Mouse (Mus musculus) cerebellum, adult 11 months (tissue): ENCODE measurements around the gene Gm20683.
"Not testable (repeated sequence)": the region's sequence is repeated elsewhere in the genome, so short reads cannot be mapped to it uniquely, and the experiment has no call there.

ENCODE experiments used
- DNase-seq: peaks from one replicate; pipeline ENCODE4 v3.0.0; 2022

Gene Gm20683

DNA sequence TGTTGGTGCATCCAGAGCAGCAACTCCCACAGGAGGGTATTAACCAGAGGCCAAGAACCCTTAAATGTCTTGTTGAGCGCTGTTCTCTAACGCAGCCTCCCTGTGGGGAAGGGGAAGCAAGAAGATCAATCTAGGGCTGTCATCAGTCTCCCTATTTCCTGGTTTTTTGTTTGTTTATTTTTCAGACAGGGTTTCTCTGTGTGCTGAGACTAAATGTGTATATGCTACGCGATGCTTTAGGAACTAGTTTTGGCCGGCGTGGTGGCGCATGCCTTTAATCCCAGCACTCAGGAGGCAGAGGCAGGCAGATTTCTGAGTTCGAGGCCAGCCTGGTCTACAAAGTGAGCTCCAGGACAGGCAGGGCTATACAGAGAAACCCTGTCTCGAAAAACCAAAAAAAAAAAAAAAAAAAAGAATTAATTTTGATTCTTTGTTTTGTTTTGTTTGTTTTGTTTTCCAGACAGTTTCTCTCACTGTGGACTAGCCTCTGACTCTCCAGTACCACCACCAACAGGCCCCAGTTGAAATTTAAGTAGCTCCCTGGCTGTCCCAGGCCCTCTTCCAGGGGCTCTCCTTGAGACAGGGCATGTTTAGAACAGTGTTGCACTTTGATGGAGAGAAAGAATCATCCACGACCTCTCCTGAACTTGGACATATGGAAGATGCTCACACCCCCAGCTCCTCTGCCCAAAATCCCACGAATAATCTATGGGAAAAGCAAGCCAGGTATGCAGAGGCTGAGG lies 32.0 kb upstream of the Gm20683 start:
- DNase-seq, result no peak

GRCm38 (mm10) chr17:25872676-25873075 lies 31.1 kb upstream of the Gm20683 start:
- DNase-seq, result no peak

GRCm38 (mm10) chr17:25871566-25871965 lies 30.0 kb upstream of the Gm20683 start:
- not testable (repeated sequence) for DNase-seq

GRCm38 (mm10) chr17:25869954-25870353 lies 28.4 kb upstream of the Gm20683 start:
- no peak for DNase-seq

GRCm38 (mm10) chr17:25869498-25869897 lies 27.9 kb upstream of the Gm20683 start:
- no peak for DNase-seq

DNA sequence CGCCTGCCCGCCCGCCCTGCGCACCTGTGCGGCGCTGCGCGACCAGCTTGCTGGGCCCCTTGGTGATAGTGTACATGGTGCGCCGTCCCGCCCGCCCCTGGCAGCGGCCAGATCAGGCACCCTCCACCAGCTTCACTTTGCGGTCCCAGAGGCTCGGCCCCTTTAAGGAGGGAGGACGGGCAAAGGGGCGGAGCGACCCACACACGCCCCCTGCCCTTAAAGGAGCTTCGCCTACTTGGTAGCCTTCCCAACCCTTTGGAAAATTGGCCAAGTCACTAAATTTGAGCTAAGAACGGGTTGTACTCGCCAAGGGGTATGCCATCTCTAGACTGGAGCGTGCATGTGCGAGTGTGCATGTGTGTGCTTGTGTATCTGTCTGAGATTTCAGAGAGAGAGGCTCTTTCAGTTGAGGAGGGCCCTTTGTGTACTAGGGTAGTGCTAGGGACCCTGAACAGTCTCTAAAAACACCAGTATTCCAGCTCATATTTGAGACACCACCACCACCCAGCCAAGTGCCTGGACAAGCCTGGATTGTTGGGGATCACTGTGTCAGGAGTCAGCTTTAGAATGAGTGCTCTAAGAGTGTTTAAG lies 27.1 kb upstream of the Gm20683 start, which contains the start of gene Mcrip2:
Mcrip2 (minus strand) TSS at position 164 of the 591 bp plus-strand sequence.
- peak; percentile 81 for DNase-seq

- peak; percentile 62 for DNase-seq
These were observed 26.5 kb upstream of the Gm20683 start for GRCm38 (mm10) chr17:25867836-25868600.

DNA sequence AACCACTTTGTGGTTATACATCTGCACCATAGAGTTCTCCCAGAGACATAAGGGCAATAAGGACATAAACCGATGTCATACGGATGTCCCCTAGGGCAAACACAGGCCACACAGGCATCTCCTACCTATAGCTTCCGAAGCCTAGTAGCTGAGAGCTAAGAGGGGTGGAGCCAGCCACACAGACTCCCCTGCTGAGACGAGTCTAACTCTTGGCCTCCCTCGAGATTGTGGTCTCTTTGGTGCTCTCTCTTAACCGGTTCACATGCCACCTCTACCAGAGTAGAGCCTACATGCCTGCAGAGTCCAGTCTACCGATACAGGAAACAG lies 25.9 kb upstream of the Gm20683 start:
- DNase-seq, result no peak

DNA sequence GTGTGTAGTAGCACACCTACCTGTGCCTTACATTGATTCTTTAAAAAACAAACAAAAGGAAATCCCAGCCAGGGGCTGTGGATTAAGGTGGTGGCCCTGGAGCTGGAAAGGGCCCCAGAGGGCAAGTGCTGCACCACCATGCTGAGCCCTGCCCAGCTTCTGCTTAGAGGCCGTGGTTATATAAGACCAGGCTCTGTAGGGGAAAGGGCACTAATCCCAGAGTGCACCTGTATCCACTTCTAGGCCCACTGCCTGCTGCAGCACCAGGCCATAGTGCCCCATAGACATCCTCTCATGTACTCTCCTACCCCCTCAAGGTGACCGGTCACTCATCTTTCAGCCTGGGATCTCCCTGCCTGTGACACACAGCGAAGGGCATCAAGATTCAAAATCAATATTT lies 24.6 kb upstream of the Gm20683 start:
- no peak for DNase-seq

DNA sequence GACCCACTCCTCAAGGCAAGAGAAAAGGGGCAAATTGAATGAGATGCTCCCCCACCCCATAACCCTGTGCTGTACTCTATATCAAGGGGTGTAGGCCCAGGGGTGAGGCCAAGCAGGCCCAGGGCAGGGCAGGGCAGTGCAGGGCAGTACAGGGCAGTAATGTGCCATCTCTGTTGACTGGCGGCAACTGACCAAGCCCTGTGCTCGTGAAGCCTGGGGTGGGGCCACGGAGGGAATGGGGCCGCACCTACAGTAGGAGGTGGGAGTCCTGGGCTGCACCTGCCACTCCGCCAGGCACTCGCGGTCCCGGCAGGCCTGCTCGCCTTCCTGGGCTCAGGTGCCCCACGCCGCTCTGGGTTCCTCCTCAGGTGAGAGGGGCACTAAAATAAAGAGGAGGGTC lies 23.7 kb upstream of the Gm20683 start:
- no peak for DNase-seq

GRCm38 (mm10) chr17:25864311-25864710 lies 22.7 kb upstream of the Gm20683 start:
- no peak for DNase-seq

DNA sequence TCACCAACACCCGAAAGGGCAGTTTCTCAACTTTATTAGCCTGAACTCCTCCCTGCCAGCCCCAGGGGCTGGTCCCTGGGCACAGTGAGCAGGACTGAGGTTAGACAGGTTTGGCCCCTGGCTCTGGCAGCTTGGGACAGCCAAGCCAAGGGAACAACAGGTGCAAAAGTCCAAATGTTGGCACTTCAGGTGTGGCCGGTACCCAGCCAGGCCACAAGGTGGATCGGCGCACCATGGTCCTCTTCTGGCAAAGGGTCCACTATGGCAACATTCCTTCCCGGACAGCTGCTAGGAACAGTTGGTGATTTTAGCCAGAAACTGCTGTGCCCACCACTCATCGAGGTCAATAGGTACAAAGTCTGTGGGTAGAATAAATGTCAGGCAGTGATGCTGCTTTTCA lies 22.1 kb upstream of the Gm20683 start:
- DNase-seq, result no peak

- DNase-seq, result no peak
These were observed 20.4 kb upstream of the Gm20683 start for GRCm38 (mm10) chr17:25861704-25862612.

GRCm38 (mm10) chr17:25860832-25861703 lies 19.5 kb upstream of the Gm20683 start, which contains the start of gene Wdr90:
Wdr90 (minus strand) TSS chr17:25861501.
- peak; percentile 85 for DNase-seq

- DNase-seq, result no peak
These were observed 18.7 kb upstream of the Gm20683 start for GRCm38 (mm10) chr17:25860229-25860628.

DNA sequence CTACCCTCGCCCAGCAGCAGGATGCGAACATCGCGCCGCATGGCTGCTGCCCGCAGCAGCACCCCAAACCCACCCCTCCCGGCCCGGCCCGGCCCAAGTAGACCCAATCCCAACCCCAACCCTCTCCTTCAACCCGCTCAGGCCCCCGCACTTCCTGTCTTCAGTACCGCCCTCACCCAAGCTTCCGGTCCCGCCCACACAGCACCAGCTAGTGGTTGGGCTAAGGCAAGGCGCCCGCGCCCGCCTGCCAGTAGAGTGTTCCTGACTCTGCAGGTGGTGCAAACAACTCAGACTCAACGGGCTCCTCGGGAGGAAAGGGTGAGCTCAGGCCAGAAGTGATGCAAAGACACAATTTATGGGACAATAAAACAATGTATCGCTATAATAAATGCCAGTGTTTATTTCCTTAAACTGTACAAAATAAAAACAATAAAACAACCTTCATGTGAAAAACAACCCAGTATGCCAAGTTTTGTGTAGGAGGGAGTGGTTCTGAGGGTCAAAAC lies 2.9 kb upstream of the Gm20683 start, which contains the start of gene Rhot2:
Rhot2 (minus strand) TSS at position 456 of the 506 bp plus-strand sequence.
- DNase-seq, result peak; percentile 90

- DNase-seq, result no peak
These were observed 2.3 kb upstream of the Gm20683 start for GRCm38 (mm10) chr17:25843636-25844395.

DNA sequence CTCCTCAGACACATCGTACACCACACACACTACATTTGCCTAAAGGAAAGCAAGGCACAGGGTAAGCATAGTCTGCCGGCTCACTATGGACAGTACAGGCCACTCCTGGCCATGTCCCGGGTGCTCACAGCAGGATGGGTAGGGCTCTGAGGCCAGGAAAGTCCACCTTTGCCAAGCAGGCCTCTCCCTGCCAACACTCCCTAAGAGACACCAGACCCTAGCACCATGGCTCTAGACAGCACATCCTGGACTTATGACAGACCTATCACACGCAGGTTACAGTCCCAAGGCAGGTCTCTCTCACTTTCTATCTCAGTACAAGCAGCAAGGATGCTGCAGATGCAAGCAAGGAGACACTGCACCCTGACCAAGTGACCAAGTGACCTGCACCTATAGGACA lies 1.6 kb upstream of the Gm20683 start:
- DNase-seq, result no peak

DNA sequence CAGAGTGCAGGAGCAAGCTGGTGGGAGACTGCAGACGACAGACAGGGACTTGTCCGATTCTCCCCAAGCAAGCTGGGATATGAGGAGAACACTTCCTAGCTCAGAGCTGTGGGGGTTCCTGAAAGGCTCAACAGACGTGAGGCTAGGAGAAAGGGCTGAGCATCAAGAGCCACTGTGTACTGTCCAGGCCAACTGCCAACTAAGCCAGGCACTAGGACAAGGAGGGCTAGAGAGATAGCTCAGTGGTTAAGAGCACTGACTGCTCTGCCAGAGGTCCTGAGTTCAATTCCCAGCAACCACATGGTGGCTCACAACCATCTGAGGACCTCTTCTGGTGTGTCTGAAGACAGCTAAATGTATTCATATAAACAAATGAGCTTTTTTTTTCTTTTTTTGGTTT lies 946 bp upstream of the Gm20683 start:
- no peak for DNase-seq

DNA sequence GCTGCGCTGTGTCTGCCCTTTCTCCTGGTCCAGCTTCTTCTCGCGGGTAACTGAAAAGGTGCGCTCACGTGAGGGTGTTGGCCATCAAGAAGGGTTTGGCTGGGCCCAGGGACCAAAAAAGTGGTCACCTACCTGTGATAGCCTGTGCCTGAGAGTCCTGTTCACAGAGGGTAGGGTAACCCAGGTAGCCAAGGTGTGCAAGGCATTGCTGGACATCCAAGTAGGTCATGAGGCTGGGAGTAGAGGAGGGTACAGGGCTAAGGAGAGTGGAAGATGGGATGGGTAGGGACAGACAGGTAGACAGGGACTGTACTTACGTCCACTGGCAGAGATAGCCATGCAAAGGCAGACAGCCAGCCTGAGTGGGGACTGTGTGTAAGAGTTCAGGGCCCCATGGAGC lies 1.0 kb downstream of the Gm20683 start:
- DNase-seq, result no peak
